Mouse (Mus musculus): ENCODE results near the gene Cmip. TPM values are rescaled to one million over a fixed set of nuclear protein-coding genes. Genes with fewer than 3 reads are reported as not detected.

Cmip gene
- polyA plus RNA-seq, 1 experiment from 2014 or later, result 106 TPM

DNA sequence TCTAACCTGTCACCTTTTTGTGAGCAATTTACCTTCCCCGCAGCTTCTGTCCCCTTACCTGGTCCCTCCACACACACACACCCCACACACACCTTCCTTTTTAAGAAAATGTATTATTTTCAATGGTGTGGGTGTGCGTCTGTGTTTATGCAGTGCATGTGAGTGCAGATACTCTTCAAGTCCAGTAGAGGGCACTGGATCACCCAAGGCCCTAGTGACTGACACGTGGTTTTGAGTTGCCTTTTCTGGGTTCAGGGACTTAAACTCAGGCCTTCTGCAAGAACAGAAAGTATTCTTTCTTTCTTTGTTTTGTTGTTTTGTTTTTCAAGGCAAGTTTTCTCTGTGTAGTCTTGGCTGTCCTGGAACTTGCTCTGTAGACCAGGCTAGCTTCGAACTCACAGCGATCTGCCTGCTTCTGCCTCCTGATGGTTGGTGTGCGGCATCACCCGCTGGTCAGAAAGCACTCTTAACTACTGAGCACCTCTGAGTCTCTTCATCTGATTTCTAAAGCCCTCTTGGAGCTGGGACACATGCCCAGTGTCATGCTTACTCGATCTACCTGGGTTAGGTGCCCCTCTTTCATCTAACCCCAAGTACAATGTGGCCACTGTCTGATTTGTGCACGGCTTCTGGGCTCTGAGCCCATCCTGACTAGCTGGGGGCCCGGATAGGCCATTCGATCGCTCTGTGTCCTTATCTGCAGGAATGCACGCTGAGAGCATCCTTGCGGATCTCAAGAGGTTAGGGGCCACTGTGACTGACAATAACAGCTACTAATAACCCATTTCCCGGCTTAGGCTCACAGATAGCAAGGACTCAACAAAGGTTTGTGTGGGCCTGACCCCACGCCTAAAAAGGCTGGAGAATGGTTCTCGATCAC is 3.2 kb upstream of the Cmip start:
- no peaks in the 10 kb centered on the region for H3K9me3 ChIP-seq (ENCODE audit: control insufficient read depth, low read length)
- H3K4me3 ChIP-seq (replicated peaks; ENCODE audit: low read depth, low read length), result no peak overlapping the region
- H3K4me2 ChIP-seq (ENCODE audit: low read length), result no peak overlapping the region
- no peaks in the 10 kb centered on the region for H3K36me3 ChIP-seq (ENCODE audit: control insufficient read depth, insufficient read depth, low read length)
- H3K4me1 ChIP-seq (ENCODE audit: control insufficient read depth, insufficient read depth, low read length), result peaks cover under 1% of the 10 kb centered on the region; the same call in 1 of the 2 replicates
- WGBS, result 91% methylated on average over 17 of the region's 17 CpGs
- ATAC-seq (ENCODE audit: low FRiP score, low TSS enrichment) (no peak), DNase-seq (no peak)
- H3K27ac ChIP-seq (replicated peaks; ENCODE audit: low read depth, low read length), result no peak overlapping the region
- H3K9ac ChIP-seq (replicated peaks; ENCODE audit: low read length), result no peak overlapping the region
- H3K27me3 ChIP-seq (ENCODE audit: control insufficient read depth, insufficient read depth, low read length), result no peaks in the 10 kb centered on the region

DNA sequence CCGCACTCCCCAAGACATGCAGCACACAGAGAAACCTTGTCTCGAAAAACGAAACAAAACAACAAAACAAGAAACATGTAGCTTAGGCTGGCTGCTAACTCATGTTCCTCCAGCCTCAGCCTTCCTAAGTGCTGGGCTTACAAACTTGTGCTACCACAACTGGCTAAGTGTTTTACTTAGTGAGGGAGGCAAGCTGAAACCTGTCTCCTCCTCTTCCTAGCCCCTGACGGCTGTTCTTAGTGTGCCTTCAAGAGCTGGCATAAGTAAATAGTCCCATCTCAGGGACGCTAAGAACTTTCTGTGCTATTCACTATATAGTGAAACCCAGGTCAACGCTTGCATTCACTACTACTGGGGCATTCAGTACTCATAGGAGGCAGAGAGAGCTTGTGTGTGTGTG is 2.4 kb upstream of the Cmip start:
- H3K4me2 ChIP-seq (ENCODE audit: low read length), result no peak overlapping the region
- no peak for ATAC-seq (ENCODE audit: low FRiP score, low TSS enrichment)
- H3K36me3 ChIP-seq (ENCODE audit: control insufficient read depth, insufficient read depth, low read length), result no peaks in the 10 kb centered on the region
- 83% methylated on average over 6 of the region's 6 CpGs for WGBS
- no peaks in the 10 kb centered on the region for H3K27me3 ChIP-seq (ENCODE audit: control insufficient read depth, insufficient read depth, low read length)
- peaks cover 8% of the 10 kb centered on the region for H3K4me1 ChIP-seq (ENCODE audit: control insufficient read depth, insufficient read depth, low read length)
- H3K9ac ChIP-seq (replicated peaks; ENCODE audit: low read length), result no peak overlapping the region
- no peak for DNase-seq
- no peak overlapping the region for H3K4me3 ChIP-seq (replicated peaks; ENCODE audit: low read depth, low read length)
- no peak overlapping the region for H3K27ac ChIP-seq (replicated peaks; ENCODE audit: low read depth, low read length)
- no peaks in the 10 kb centered on the region for H3K9me3 ChIP-seq (ENCODE audit: control insufficient read depth, low read length)

DNA sequence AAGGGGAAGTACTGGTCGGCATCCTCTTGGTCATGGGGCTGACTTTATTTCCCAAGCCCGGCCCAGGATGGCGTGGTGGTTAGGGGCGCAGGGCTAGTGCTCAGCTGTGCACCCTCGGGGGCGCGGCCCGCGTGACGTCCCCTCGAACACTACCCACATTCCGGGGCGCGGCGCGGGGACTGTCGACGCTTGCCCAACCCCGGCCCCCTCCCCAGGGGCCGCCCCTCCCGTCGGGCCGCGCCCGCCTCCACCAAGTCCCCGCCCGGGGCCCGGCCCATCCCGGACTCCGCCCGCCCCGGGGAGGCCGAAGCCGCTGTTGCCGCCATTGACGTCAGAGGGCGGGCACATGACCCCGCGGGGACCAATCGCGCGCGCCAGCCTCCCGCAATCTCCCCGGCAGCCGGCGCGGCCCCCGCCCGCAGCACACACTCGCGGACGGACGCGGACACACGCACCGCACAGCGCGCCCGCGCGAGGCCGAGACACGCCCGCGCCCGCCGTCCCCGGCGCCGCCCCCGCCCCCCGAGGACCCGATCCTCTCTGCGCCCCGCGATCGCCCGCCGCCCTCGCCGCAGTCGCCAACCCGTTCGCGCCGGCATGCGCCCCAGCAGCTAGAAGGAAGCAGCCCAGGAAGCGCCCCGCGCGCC is 449 bp upstream of the Cmip start:
- Histone ChIP-seq H3K4me3 (replicated peaks; ENCODE audit: low read depth, low read length) (peak overlapping the region; percentile 96), H3K9me3 (ENCODE audit: control insufficient read depth, low read length) (no peaks in the 10 kb centered on the region), H3K36me3 (ENCODE audit: control insufficient read depth, insufficient read depth, low read length) (no peaks in the 10 kb centered on the region), H3K9ac (replicated peaks; ENCODE audit: low read length) (peak overlapping the region; percentile 99), H3K27ac (replicated peaks; ENCODE audit: low read depth, low read length) (peak overlapping the region; percentile 94), H3K4me1 (ENCODE audit: control insufficient read depth, insufficient read depth, low read length) (peaks cover 21% of the 10 kb centered on the region), H3K27me3 (ENCODE audit: control insufficient read depth, insufficient read depth, low read length) (no peaks in the 10 kb centered on the region), H3K4me2 (ENCODE audit: low read length) (peak overlapping the region; percentile 96)
- peak; percentile 96 for DNase-seq
- ATAC-seq (ENCODE audit: low FRiP score, low TSS enrichment), result peak; percentile 87
- under 1% methylated on average over 74 of the region's 92 CpGs for WGBS

DNA sequence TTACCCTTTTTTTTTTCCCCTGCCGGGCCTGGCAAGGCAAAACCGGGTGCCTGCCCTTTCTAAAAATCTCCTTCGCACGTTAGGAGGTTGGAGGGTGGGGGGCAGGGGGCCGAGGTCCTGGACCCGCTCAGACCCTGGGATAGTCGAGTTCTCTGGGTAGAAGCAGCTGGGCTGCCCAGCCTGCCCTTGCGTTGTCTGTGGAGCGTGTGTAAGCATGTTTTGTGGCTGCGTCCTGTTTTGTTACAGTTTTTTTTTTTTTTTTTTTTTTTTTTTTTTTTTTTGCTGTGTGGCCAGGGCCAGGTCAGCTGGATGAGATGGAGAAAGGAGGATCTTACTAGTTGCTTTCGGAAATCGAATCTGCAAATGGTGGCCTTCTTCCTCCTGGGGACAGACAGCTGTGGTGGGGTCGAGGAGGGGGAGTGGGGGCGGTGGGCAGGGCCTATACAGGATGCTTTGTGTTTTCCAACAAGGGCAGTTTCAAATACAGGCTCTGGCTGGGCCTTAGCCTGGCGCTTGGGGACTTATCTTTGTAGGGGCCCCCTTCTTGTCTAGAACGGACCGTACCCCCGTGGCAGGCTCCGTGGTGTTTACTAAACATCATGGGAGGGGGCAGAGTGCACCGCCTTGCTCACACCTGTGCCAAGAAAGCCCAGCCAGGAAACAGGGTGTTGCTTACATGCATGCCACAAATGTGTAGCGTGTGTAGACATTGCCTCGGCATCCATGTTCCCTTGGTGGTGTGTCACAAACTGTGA is 1.1 kb downstream of the Cmip start:
- Histone ChIP-seq H3K36me3 (ENCODE audit: control insufficient read depth, insufficient read depth, low read length) (no peaks in the 10 kb centered on the region), H3K27me3 (ENCODE audit: control insufficient read depth, insufficient read depth, low read length) (no peaks in the 10 kb centered on the region), H3K9me3 (ENCODE audit: control insufficient read depth, low read length) (no peaks in the 10 kb centered on the region), H3K9ac (replicated peaks; ENCODE audit: low read length) (peak overlapping the region; percentile 99), H3K27ac (replicated peaks; ENCODE audit: low read depth, low read length) (peak overlapping the region; percentile 94), H3K4me2 (ENCODE audit: low read length) (peak overlapping the region; percentile 96), H3K4me1 (ENCODE audit: control insufficient read depth, insufficient read depth, low read length) (peaks cover 37% of the 10 kb centered on the region), H3K4me3 (replicated peaks; ENCODE audit: low read depth, low read length) (peak overlapping the region; percentile 96)
- WGBS, result 2% methylated on average over 22 of the region's 22 CpGs
- DNase-seq, result peak; percentile 73
- ATAC-seq (ENCODE audit: low FRiP score, low TSS enrichment), result 0 out of 2 replicates have a peak, but pooled peaks have one; percentile 0

DNA sequence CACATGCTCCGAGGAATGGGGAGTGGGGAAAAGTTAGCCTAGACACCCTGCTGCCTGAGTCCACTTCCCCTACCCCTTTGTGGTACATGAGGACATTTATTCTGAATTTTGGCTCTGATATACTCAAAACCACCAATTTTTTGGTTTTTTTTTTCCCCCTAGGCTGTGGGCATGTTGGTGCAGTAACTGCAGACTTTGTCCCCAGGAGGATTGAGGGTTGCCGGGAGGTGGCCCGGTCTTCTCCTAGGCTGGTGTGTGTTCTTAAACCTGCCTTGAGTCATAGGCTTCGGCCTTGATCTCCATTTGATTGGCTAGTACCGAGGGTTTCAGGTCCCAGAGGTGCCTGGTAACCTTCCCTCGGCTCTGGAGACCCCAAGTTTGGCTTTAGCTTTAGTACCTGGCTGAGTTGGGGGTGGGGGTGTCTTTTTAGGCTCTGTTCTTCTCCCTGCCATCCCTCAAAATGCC is 1.7 kb downstream of the Cmip start:
- H3K9me3 ChIP-seq (ENCODE audit: control insufficient read depth, low read length), result no peaks in the 10 kb centered on the region
- peak; percentile 41 for DNase-seq
- H3K4me3 ChIP-seq (replicated peaks; ENCODE audit: low read depth, low read length), result peak overlapping the region; percentile 96
- no peak for ATAC-seq (ENCODE audit: low FRiP score, low TSS enrichment)
- H3K9ac ChIP-seq (replicated peaks; ENCODE audit: low read length), result peak overlapping the region; percentile 99
- no peaks in the 10 kb centered on the region for H3K27me3 ChIP-seq (ENCODE audit: control insufficient read depth, insufficient read depth, low read length)
- peaks cover 37% of the 10 kb centered on the region for H3K4me1 ChIP-seq (ENCODE audit: control insufficient read depth, insufficient read depth, low read length)
- H3K4me2 ChIP-seq (ENCODE audit: low read length), result peak overlapping the region; percentile 96
- WGBS, result 29% methylated on average over 6 of the region's 6 CpGs
- no peaks in the 10 kb centered on the region for H3K36me3 ChIP-seq (ENCODE audit: control insufficient read depth, insufficient read depth, low read length)
- H3K27ac ChIP-seq (replicated peaks; ENCODE audit: low read depth, low read length), result peak overlapping the region; percentile 94

DNA sequence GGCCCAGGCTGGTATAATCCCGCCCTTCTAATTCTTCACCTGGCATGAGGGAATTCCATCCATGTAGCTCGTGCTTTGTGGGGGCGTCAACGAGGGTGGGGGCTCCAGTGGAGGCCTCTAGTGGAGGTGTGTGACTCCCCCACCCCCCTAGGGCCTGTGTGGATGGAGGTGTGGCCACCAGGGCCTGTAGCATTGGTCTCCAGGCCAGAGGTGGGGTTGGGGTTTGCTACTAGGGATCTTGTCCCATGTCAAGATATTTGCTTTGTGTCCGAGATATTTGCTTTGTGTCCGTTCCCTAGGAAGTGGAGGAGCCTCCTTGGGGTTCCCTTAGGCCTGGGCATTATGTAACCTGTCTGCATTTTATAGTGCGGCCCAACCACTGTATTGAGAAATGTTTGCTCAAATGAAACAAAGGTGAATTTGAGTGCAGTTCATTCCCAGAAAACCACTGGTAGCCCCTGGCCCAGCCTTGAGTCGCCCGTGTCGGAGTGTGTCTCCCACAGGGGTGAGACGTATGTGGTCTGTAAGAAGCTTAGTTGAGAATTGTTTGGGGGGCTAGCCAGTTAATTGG is 2.7 kb downstream of the Cmip start:
- Histone ChIP-seq H3K27ac (replicated peaks; ENCODE audit: low read depth, low read length) (peak overlapping the region; percentile 94), H3K4me1 (ENCODE audit: control insufficient read depth, insufficient read depth, low read length) (peaks cover 37% of the 10 kb centered on the region), H3K36me3 (ENCODE audit: control insufficient read depth, insufficient read depth, low read length) (no peaks in the 10 kb centered on the region), H3K4me3 (replicated peaks; ENCODE audit: low read depth, low read length) (peak overlapping the region; percentile 96), H3K27me3 (ENCODE audit: control insufficient read depth, insufficient read depth, low read length) (no peaks in the 10 kb centered on the region), H3K9me3 (ENCODE audit: control insufficient read depth, low read length) (no peaks in the 10 kb centered on the region), H3K9ac (replicated peaks; ENCODE audit: low read length) (peak overlapping the region; percentile 99), H3K4me2 (ENCODE audit: low read length) (peak overlapping the region; percentile 96)
- ATAC-seq (ENCODE audit: low FRiP score, low TSS enrichment) (no peak), DNase-seq (no peak)
- WGBS, result 48% methylated on average over 11 of the region's 11 CpGs

DNA sequence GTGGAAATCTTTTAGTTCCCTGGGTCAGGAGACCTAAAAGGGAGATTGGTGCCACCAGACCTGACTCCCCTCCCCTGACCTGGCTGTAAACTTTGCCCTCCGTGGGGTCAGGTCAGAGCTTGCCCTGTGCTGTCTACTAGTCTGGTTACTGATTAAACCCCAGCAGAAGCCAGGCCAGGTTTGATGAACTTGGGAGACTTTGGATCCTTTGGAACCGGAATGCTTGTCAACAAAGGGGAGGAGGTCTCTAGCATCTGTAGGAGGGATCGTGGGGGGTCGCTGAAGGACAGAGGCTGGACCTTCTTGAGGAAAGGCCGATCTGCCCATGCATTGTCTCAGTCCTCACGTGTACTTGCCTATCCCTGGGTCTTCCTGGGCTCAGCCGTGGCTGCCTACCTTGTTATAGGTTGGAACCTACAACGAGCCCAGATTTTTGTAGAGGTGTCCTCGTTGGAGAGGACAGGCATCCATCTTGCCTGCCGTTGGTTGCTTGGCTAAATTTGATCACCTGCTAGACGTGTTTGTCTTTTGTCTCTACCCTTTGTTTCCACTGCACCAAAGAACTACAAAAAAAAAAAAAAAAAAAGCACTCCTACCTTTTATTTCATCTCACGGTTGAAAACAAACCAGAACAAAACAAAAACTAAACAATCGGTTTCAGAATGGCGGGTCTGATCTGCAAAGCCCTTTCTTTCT is 3.5 kb downstream of the Cmip start:
- Histone ChIP-seq H3K4me2 (ENCODE audit: low read length) (peak overlapping the region; percentile 96), H3K9ac (replicated peaks; ENCODE audit: low read length) (peak overlapping the region; percentile 99), H3K27me3 (ENCODE audit: control insufficient read depth, insufficient read depth, low read length) (no peaks in the 10 kb centered on the region), H3K27ac (replicated peaks; ENCODE audit: low read depth, low read length) (peak overlapping the region; percentile 94), H3K9me3 (ENCODE audit: control insufficient read depth, low read length) (no peaks in the 10 kb centered on the region), H3K36me3 (ENCODE audit: control insufficient read depth, insufficient read depth, low read length) (no peaks in the 10 kb centered on the region), H3K4me1 (ENCODE audit: control insufficient read depth, insufficient read depth, low read length) (peaks cover 37% of the 10 kb centered on the region), H3K4me3 (replicated peaks; ENCODE audit: low read depth, low read length) (peak overlapping the region; percentile 96)
- WGBS, result 13% methylated on average over 14 of the region's 14 CpGs
- no peak for ATAC-seq (ENCODE audit: low FRiP score, low TSS enrichment)
- peak; percentile 61 for DNase-seq
